Mouse (Mus musculus) megakaryocyte, adult 5-6 weeks (primary cell): ENCODE measurements at regions not wholly inside any gene's neighbourhood (a gene's known extent, or its start where the extent isn't known, plus 50 kb on each side); places are given as distances from the start of the nearest gene placed in this dataset.
"Not testable (repeated sequence)": the region's sequence is repeated elsewhere in the genome, so short reads cannot be mapped to it uniquely, and the experiment has no call there.

Experiments used
- ATAC-seq: 2 replicates; pipeline ENCODE4 v1.8.0; 2016; ENCODE audit warnings: mild to moderate bottlenecking, inconsistent platforms; ENCODE audit not compliant: poor library complexity, severe bottlenecking

- 0 out of 2 replicates have a peak, but pooled peaks have one; percentile 21 for ATAC-seq
Observed at GRCm38 (mm10) chr12:114285082-114285481, 741.4 kb downstream of the Adam6a start.

- no peak for ATAC-seq
Observed at GRCm38 (mm10) chr12:114287041-114287440, 743.3 kb downstream of the Adam6a start.

GRCm38 (mm10) chr12:114291083-114291482, 747.4 kb downstream of the Adam6a start:
- ATAC-seq, result no peak

GRCm38 (mm10) chr12:114299771-114300170, 756.1 kb downstream of the Adam6a start:
- peak; percentile 75 for ATAC-seq

GRCm38 (mm10) chr12:114301728-114302127, 758.0 kb downstream of the Adam6a start:
- peak; percentile 43 for ATAC-seq

GRCm38 (mm10) chr12:114332552-114332951, 788.8 kb downstream of the Adam6a start:
- ATAC-seq, result no peak

- ATAC-seq, result peak; percentile 67
Observed at GRCm38 (mm10) chr12:114366276-114366675, 822.6 kb downstream of the Adam6a start.

- ATAC-seq, result peak; percentile 86
Observed at GRCm38 (mm10) chr12:114378696-114379350, 835.1 kb downstream of the Adam6a start.

GRCm38 (mm10) chr12:114391447-114391846, 847.7 kb downstream of the Adam6a start:
- no peak for ATAC-seq

- no peak for ATAC-seq
Observed at GRCm38 (mm10) chr12:114406206-114406605, 862.5 kb downstream of the Adam6a start.

- ATAC-seq, result peak; percentile 62
Observed at GRCm38 (mm10) chr12:114434529-114434928, 890.8 kb downstream of the Adam6a start.

- 0 out of 2 replicates have a peak, but pooled peaks have one; percentile 17 for ATAC-seq
Observed at GRCm38 (mm10) chr12:114462037-114462436, 918.3 kb downstream of the Adam6a start.

GRCm38 (mm10) chr12:114462566-114462965, 918.9 kb downstream of the Adam6a start:
- ATAC-seq, result no peak

- peak; percentile 66 for ATAC-seq
Observed at GRCm38 (mm10) chr12:114468857-114469256, 925.1 kb downstream of the Adam6a start.

GRCm38 (mm10) chr12:114472678-114473077, 929.0 kb downstream of the Adam6a start:
- not testable (repeated sequence) for ATAC-seq

- ATAC-seq, result no peak; the same call in 1 of the 2 replicates
Observed at GRCm38 (mm10) chr12:114478741-114479140, 935.0 kb downstream of the Adam6a start.

GRCm38 (mm10) chr12:114493500-114494031, 949.9 kb downstream of the Adam6a start:
- peak; percentile 38; the same call in 1 of the 2 replicates for ATAC-seq

- ATAC-seq, result no peak
Observed at GRCm38 (mm10) chr12:114495741-114496140, 952.0 kb downstream of the Adam6a start.

GRCm38 (mm10) chr12:114513143-114513542, 969.4 kb downstream of the Adam6a start:
- peak; percentile 59 for ATAC-seq

- not testable (repeated sequence) for ATAC-seq
Observed at GRCm38 (mm10) chr12:114542094-114542493, 998.4 kb downstream of the Adam6a start.

- ATAC-seq, result peak; percentile 45
Observed at GRCm38 (mm10) chr12:114544931-114545330, 1001.2 kb downstream of the Adam6a start.

- peak; percentile 56 for ATAC-seq
Observed at GRCm38 (mm10) chr12:114562440-114562839, 1018.7 kb downstream of the Adam6a start.
